Mouse (Mus musculus) spleen, adult 2 months (tissue): ENCODE results near the gene Pcsk7. TPM values are rescaled to one million over a fixed set of nuclear protein-coding genes. Genes with fewer than 3 reads are reported as not detected.

ENCODE experiments used
- DNase-seq, 2 experiments: peaks; one replicate each; pipeline versions ENCODE4 v3.0.0 to v3.0.0-alpha.2; 2012 to 2021; ENCODE audit warnings: low spot score in 2 of 2, low read depth in 1 of 2
- H3K27ac ChIP-seq: fragments of 200-500 bp; 2 replicates; pipeline ENCODE4 v1.5.1; 2012; ENCODE audit warnings: low read length, inconsistent platforms; ENCODE audit not compliant: insufficient read depth
- H3K27me3 ChIP-seq: fragments of 200-500 bp; 2 replicates; pipeline ENCODE4 v1.6.1; 2012; ENCODE audit warnings: mild to moderate bottlenecking, moderate library complexity, low read length, inconsistent platforms; ENCODE audit not compliant: control insufficient read depth, insufficient read depth
- H3K36me3 ChIP-seq: fragments of 200-500 bp; 2 replicates; pipeline ENCODE4 v1.6.1; 2012; ENCODE audit warnings: mild to moderate bottlenecking, low read length, inconsistent platforms; ENCODE audit not compliant: control insufficient read depth, insufficient read depth
- H3K4me1 ChIP-seq: fragments of 200-500 bp; 2 replicates; pipeline ENCODE4 v1.6.1; 2011; ENCODE audit warnings: inconsistent platforms; ENCODE audit not compliant: control insufficient read depth, insufficient read depth, insufficient read length
- H3K4me3 ChIP-seq: fragments of 200-500 bp; 2 replicates; pipeline ENCODE4 v1.5.1; 2011; ENCODE audit warnings: mild to moderate bottlenecking, inconsistent platforms; ENCODE audit not compliant: insufficient read depth, insufficient read length; ENCODE audit errors: extremely low read depth
- CTCF ChIP-seq: fragments of 200-500 bp; IDR thresholded peaks from 2 replicates; pipeline ENCODE4 v1.5.1; 2011; ENCODE audit warnings: mild to moderate bottlenecking, inconsistent platforms; ENCODE audit not compliant: insufficient read depth, insufficient read length, insufficient replicate concordance; ENCODE audit errors: extremely low read depth
- POLR2A ChIP-seq: fragments of 200-500 bp; IDR thresholded peaks from 2 replicates; pipeline ENCODE4 v1.6.1; 2011; ENCODE audit warnings: low read depth, low read length, inconsistent platforms
- WGBS: fragments of 180-500 bp; shearing (Covaris S2); methylation state at CpG from one replicate; pipeline ENCODE4 v1.1.7; 2018; 5-methylcytosine and 5-hydroxymethylcytosine counted together
- polyA plus RNA-seq: library from polyadenylated mRNA; depleted of rRNA; stranded (reverse); fragments of >200 nt; gene quantifications from 2 replicates; pipeline ENCODE4 v1.2.3, GENCODE M21; 2012

Gene Pcsk7
- polyA plus RNA-seq, 1 experiment, result 23.8 TPM

DNA sequence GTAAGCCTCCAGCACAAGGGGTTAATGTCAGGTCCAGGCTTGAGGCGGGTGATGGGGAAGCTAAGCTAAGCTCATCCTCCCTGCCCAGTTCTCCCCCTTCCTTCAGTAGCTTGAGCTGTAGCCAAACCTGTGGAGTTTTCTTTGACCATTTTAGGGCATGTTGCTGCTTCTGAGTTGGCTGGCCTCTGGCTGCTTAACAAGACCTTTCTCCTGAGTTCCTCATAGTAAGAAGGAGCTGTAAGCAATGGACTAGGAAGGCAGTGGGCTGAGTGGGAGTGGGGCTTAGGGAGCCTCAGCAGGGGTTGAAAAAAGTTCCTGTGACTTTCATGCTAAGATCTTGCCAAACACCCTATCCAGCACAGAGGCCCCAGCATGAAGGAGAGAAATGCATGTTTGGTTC, 13.6 kb downstream of the Pcsk7 start:
- Histone ChIP-seq H3K36me3 (peaks cover 43% of the 10 kb centered on the region), H3K4me3 (no peak overlapping the region), H3K27me3 (no peaks in the 10 kb centered on the region), H3K27ac (0 out of 2 replicates have a peak overlapping the region, but pooled peaks have one; percentile 18), H3K4me1 (no peaks in the 10 kb centered on the region)
- WGBS, result 93% methylated on average over 1 of the region's 1 CpGs
- DNase-seq, result no peak
- TF ChIP-seq CTCF, result no peak
- no peak for TF ChIP-seq POLR2A

DNA sequence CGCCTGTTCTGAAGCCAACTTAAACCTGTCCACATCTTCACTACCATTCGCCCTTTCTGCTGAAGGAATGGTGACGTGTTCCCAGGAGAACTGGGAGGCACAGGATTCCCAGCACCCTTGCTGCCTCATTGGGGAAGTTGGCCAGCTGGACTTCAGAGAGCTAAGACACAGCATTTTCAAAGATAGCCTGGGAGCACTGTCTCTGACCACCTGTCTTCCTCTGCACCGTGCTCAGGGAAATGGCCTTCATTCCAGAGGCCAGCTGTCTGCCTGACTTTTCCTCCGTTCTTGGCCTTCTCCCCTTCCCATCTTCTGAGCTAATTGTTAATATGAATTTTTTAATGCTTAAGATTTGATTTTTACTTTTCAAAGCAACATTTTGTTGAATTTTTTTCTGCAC, 23.0 kb downstream of the Pcsk7 start:
- H3K27me3 ChIP-seq, result no peaks in the 10 kb centered on the region
- no peak overlapping the region for H3K27ac ChIP-seq
- no peak overlapping the region for H3K4me3 ChIP-seq
- H3K36me3 ChIP-seq, result peaks cover 33% of the 10 kb centered on the region
- WGBS, result 84% methylated on average over 5 of the region's 5 CpGs
- DNase-seq, result no peak
- no peak for TF ChIP-seq CTCF
- TF ChIP-seq POLR2A, result no peak
- no peaks in the 10 kb centered on the region for H3K4me1 ChIP-seq

DNA sequence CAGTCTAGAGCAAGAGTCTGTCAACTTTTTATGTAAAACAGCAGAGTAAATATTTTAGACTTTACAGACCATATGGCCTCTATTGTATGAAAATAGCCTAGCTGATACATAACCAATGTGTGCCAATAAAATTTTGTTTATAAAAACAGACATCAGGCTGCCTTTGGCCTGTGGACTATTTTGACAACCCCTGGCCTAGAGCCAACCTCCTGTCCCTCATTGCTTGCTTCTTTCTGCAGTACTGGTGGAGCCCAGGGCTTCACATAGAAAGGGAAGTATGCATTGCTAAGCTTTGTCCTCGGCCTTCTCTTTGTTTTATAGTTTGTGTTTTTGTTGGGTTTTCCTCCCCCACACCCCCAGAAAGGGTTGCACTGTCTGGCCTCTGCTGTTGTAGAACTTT, 25.7 kb downstream of the Pcsk7 start:
- no peaks in the 10 kb centered on the region for H3K4me1 ChIP-seq
- H3K27me3 ChIP-seq, result no peaks in the 10 kb centered on the region
- WGBS, result 9% methylated on average over 1 of the region's 1 CpGs
- no peak overlapping the region for H3K4me3 ChIP-seq
- no peak for DNase-seq
- TF ChIP-seq CTCF (no peak), POLR2A (no peak)
- H3K36me3 ChIP-seq, result peaks cover 22% of the 10 kb centered on the region
- no peak overlapping the region for H3K27ac ChIP-seq

DNA sequence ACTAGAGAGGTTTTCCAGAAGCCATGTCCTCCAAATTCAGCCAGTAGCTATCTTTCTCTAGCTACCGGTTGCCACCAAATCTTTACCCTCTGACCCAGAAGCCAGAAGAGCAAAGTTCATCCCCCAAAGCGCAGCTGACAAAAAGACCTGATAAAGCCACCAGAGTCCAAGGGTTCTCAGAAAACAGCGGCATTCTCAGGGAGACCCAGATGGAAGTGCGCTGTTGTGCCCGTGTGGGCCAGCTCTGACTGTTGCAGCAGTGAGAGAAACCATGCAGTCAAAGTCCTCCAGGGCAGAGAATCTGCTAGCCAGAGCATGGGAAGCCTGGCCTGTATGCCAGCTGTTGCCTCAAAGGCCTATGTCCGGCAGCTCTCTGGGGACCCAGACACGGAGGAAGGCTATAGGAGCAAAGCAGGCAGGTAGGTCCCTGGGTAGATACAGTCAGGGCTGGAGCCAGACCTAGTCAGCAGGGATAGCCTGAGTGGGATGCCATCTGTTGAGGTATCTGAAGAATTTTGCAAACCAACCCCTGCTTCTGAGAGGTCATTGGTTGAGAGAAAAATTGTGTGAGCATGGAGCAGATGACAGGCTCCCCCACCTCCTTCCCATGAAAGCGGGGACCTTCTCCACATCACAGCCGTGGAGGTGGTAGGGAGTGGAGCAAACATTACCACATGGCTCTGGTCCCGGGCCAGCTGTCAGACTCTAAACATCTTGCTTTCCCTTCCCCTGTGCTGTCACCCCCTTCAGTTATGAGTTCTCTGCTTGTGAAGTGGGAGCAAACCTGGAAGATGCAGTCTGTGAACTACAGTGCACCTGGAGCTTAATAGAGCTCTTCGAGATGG, 26.5 kb downstream of the Pcsk7 start:
- Histone ChIP-seq H3K27ac (peak overlapping the region; percentile 2; the same call in 1 of the 2 replicates), H3K4me1 (no peaks in the 10 kb centered on the region), H3K36me3 (peaks cover 13% of the 10 kb centered on the region), H3K4me3 (no peak overlapping the region), H3K27me3 (no peaks in the 10 kb centered on the region)
- no peak for DNase-seq
- WGBS, result 66% methylated on average over 11 of the region's 11 CpGs
- no peak for TF ChIP-seq POLR2A
- TF ChIP-seq CTCF, result no peak

DNA sequence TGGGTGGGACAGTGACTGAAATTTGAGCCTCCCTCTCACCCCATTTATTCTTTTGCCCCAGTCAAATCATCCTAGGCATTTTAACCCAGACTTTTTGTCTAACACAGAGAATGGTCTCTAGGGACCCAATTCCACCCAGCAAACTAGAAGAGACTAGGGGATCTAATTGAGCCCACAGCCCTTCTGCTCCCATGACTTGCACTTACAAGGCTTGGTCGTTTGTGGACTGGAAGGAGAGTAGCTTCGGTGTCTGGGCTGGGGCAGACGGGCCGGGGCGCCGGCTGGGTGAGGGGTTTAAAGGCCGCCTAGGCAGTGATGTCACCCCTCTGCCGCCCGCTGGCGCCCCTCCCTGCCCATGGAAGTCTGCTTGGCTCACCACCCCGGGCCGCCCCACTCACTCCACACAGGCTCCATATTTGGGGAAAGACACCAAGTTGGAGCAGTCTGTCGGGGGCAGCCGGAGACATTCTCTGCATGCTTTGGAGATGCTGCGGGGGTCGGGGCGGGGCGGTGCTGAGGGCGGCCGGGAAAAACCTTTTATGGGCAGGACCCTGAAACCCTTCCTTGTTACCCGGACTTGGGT, 29.4 kb downstream of the Pcsk7 start, which contains the start of gene Tagln:
Gene Tagln, minus strand, starts transcription at position 431 of the 583 bp plus-strand sequence.
- H3K27ac ChIP-seq, result peak within 1 kb of the TSS; percentile 55
- H3K36me3 ChIP-seq, result peaks cover 14% of the 10 kb centered on the region
- H3K4me1 ChIP-seq, result no peaks in the 10 kb centered on the region
- no peaks in the 10 kb centered on the region for H3K27me3 ChIP-seq
- H3K4me3 ChIP-seq, result no peak within 1 kb of the TSS
- no peak for DNase-seq
- TF ChIP-seq CTCF (no peak), POLR2A (no peak)
- 63% methylated on average over 21 of the region's 21 CpGs for WGBS

DNA sequence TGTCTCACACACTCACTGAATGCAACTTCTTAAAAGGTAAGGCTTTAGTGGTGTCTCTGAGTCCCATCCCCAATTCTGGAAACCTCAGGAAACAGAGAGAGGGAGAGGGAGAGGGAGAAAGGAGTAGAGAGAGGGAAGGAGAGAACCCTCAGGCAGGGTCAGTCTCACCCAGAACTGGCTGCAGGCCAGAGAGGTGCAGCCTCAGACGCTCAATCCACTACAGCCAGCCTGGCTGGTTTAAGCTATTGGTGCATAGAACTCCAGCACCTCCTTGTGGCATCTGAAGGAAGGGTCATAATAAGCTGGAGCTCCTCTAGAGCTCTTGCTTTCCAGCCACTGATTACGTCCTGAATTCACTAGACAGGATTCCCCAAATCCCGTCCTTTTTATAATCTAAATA, 30.6 kb downstream of the Pcsk7 start:
- no peaks in the 10 kb centered on the region for H3K27me3 ChIP-seq
- peak in 1 of 2 experiments; percentile 47 for DNase-seq
- H3K4me1 ChIP-seq, result no peaks in the 10 kb centered on the region
- H3K4me3 ChIP-seq, result no peak overlapping the region
- TF ChIP-seq CTCF (peak; percentile 49; the same call in 1 of the 2 replicates), POLR2A (no peak)
- 33% methylated on average over 3 of the region's 3 CpGs for WGBS
- H3K27ac ChIP-seq, result no peak overlapping the region
- H3K36me3 ChIP-seq, result peaks cover 25% of the 10 kb centered on the region
